Mouse (Mus musculus) embryonic facial prominence, embryonic 10.5 days (tissue): ENCODE measurements around the gene Sptb. TPM values are rescaled to one million over a fixed set of nuclear protein-coding genes. Genes with fewer than 3 reads are reported as not detected.

ENCODE experiments used
- DNase-seq: peaks from one replicate; pipeline ENCODE4 v3.0.0-alpha.2; 2017; ENCODE audit warnings: low spot score
- H3K27ac ChIP-seq: fragments of 300-500 bp; sonication (generic); replicated peaks from 2 replicates; pipeline ENCODE4 v1.5.1; 2016; ENCODE audit warnings: mild to moderate bottlenecking
- H3K27me3 ChIP-seq: fragments of 300-500 bp; sonication (generic); replicated peaks from 2 replicates; pipeline ENCODE4 v1.6.1; 2016; ENCODE audit warnings: low read depth, mild to moderate bottlenecking; ENCODE audit not compliant: poor library complexity, severe bottlenecking
- H3K36me3 ChIP-seq: fragments of 300-500 bp; sonication (generic); replicated peaks from 2 replicates; pipeline ENCODE4 v1.6.1; 2016; ENCODE audit warnings: mild to moderate bottlenecking, moderate library complexity
- H3K4me1 ChIP-seq: fragments of 300-500 bp; sonication (generic); 2 replicates; pipeline ENCODE4 v1.6.1; 2016
- H3K4me3 ChIP-seq: fragments of 300-500 bp; sonication (generic); 2 replicates; pipeline ENCODE4 v1.5.1; 2016; ENCODE audit warnings: mild to moderate bottlenecking, moderate library complexity
- H3K9me3 ChIP-seq: fragments of 300-500 bp; sonication (generic); 2 replicates; pipeline ENCODE4 v1.6.1; 2016; ENCODE audit warnings: mild to moderate bottlenecking
- WGBS: fragments of 180-500 bp; shearing (Covaris S2); methylation state at CpG from one replicate; pipeline ENCODE4 v1.1.7; 2016; 5-methylcytosine and 5-hydroxymethylcytosine counted together
- polyA plus RNA-seq: library from polyadenylated mRNA; unstranded; fragments of >200 nt; fragmentation: Nextera tagmentation; extraction: Ambion mirVana; gene quantifications from 2 replicates; pipeline ENCODE4 v1.2.1, GENCODE M21; 2016

Gene Sptb
- polyA plus RNA-seq, 1 experiment from 2014 or later: 4.5 TPM

GRCm38 (mm10) chr12:76695773-76696172, 14.6 kb downstream of the Sptb start:
- Histone ChIP-seq H3K4me3 (no peak overlapping the region), H3K27ac (no peak overlapping the region; the same call in 1 of the 2 replicates), H3K27me3 (no peaks in the 10 kb centered on the region), H3K9me3 (no peaks in the 10 kb centered on the region), H3K36me3 (no peaks in the 10 kb centered on the region), H3K4me1 (peaks cover 9% of the 10 kb centered on the region)
- WGBS: 70% methylated on average over 5 of the region's 5 CpGs
- DNase-seq: no peak

DNA sequence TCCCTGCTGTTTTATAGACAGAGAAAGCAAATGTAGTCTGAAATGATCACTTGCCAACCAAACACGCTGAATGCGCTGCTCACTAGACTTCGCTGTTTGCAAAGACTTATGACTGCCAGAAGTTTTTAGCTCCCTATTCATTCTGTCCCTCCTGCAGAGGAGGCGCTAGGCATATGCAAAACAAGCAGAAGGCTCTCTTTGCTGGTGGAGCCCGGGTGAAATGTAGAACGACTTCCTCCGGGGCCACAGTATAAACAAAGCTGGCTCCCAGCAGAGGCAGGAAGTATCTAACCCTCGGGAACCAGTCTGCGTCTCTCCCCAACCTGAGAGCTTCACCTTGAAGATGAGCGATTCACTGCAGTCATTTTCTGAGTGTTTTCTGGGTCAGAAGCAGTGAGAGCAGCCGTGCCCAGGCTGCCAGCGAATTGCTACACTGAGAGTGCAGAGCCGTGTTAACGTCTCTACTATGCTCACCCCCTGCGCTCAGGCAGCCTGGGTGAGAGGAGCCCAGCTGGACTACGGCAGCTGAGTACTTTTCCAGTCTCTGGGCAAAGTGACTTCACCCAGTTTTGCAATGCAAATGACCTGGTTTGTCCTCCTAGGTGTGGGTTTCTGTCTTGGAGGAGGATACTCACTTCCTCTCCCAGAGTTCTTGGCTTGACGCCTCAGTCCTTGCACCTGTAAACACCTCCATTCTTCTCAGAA, 15.4 kb downstream of the Sptb start:
- Histone ChIP-seq H3K27me3 (no peaks in the 10 kb centered on the region), H3K4me3 (peak overlapping the region; percentile 51), H3K4me1 (peaks cover 9% of the 10 kb centered on the region), H3K36me3 (no peaks in the 10 kb centered on the region), H3K9me3 (no peaks in the 10 kb centered on the region), H3K27ac (peak overlapping the region; percentile 51; the same call in 1 of the 2 replicates)
- 5% methylated on average over 17 of the region's 17 CpGs for WGBS
- peak; percentile 32 for DNase-seq

- no peaks in the 10 kb centered on the region for H3K27me3 ChIP-seq
- H3K4me3 ChIP-seq: no peak overlapping the region
- peaks cover 12% of the 10 kb centered on the region; the same call in 1 of the 2 replicates for H3K4me1 ChIP-seq
- H3K36me3 ChIP-seq: no peaks in the 10 kb centered on the region
- no peaks in the 10 kb centered on the region for H3K9me3 ChIP-seq
- DNase-seq: no peak
- WGBS: 82% methylated on average over 10 of the region's 10 CpGs
- no peak overlapping the region for H3K27ac ChIP-seq
Measured at GRCm38 (mm10) chr12:76687498-76688200, 22.7 kb downstream of the Sptb start.

GRCm38 (mm10) chr12:76685647-76686046, 24.7 kb downstream of the Sptb start:
- DNase-seq: no peak
- no peaks in the 10 kb centered on the region for H3K9me3 ChIP-seq
- H3K27ac ChIP-seq: no peak overlapping the region
- no peaks in the 10 kb centered on the region for H3K27me3 ChIP-seq
- no peaks in the 10 kb centered on the region for H3K36me3 ChIP-seq
- 92% methylated on average over 3 of the region's 3 CpGs for WGBS
- no peak overlapping the region for H3K4me3 ChIP-seq
- peaks cover 12% of the 10 kb centered on the region; the same call in 1 of the 2 replicates for H3K4me1 ChIP-seq

- Histone ChIP-seq H3K9me3 (no peaks in the 10 kb centered on the region), H3K4me1 (peaks cover 8% of the 10 kb centered on the region; the same call in 1 of the 2 replicates), H3K4me3 (no peak overlapping the region), H3K27me3 (no peaks in the 10 kb centered on the region), H3K36me3 (no peaks in the 10 kb centered on the region), H3K27ac (no peak overlapping the region; the same call in 1 of the 2 replicates)
- 59% methylated on average over 6 of the region's 6 CpGs for WGBS
- DNase-seq: no peak
Measured at GRCm38 (mm10) chr12:76684493-76684892, 25.9 kb downstream of the Sptb start.

GRCm38 (mm10) chr12:76681937-76682336, 28.4 kb downstream of the Sptb start:
- Histone ChIP-seq H3K27ac (no peak overlapping the region), H3K27me3 (no peaks in the 10 kb centered on the region), H3K4me3 (no peak overlapping the region), H3K4me1 (peaks cover 9% of the 10 kb centered on the region; the same call in 1 of the 2 replicates), H3K36me3 (no peaks in the 10 kb centered on the region), H3K9me3 (no peaks in the 10 kb centered on the region)
- DNase-seq: no peak

GRCm38 (mm10) chr12:76677068-76677467, 33.3 kb downstream of the Sptb start:
- Histone ChIP-seq H3K27me3 (0 out of 2 replicates have a peak, but pooled peaks cover 5% of the 10 kb centered on the region), H3K36me3 (no peaks in the 10 kb centered on the region), H3K4me3 (no peak overlapping the region), H3K9me3 (no peaks in the 10 kb centered on the region), H3K4me1 (peaks cover 33% of the 10 kb centered on the region), H3K27ac (no peak overlapping the region)
- no peak for DNase-seq
- WGBS: 79% methylated on average over 7 of the region's 7 CpGs

DNA sequence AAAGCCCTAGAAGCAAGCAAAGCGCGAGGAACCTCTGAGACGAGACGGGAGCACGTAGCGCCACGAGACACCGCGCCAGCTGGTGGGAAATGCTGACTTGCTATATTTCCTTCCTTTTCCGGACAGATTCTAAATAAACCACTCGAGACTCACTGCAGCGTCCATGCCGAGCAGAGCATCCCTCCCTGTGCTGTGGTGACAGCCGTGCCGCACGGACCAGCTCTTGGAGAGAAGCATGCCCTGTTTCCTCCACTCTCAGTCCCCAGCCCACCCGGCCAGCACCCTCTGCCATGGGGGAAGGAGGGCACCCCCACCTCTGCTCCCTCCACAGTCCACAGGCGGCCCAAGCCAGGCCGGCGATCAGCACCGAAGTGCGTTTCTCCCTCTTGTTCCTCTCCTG, 33.9 kb downstream of the Sptb start:
- no peak overlapping the region for H3K4me3 ChIP-seq
- 0 out of 2 replicates have a peak, but pooled peaks cover 5% of the 10 kb centered on the region for H3K27me3 ChIP-seq
- no peaks in the 10 kb centered on the region for H3K36me3 ChIP-seq
- H3K4me1 ChIP-seq: peaks cover 38% of the 10 kb centered on the region
- H3K9me3 ChIP-seq: no peaks in the 10 kb centered on the region
- H3K27ac ChIP-seq: peak overlapping the region; percentile 63; the same call in 1 of the 2 replicates
- WGBS: 87% methylated on average over 22 of the region's 22 CpGs
- no peak for DNase-seq

- Histone ChIP-seq H3K27me3 (0 out of 2 replicates have a peak, but pooled peaks cover 5% of the 10 kb centered on the region), H3K4me3 (no peak overlapping the region), H3K27ac (peak overlapping the region; percentile 63), H3K4me1 (peaks cover 49% of the 10 kb centered on the region), H3K9me3 (no peaks in the 10 kb centered on the region), H3K36me3 (no peaks in the 10 kb centered on the region)
- DNase-seq: no peak
- 66% methylated on average over 5 of the region's 5 CpGs for WGBS
Measured at GRCm38 (mm10) chr12:76675364-76675763, 35.0 kb downstream of the Sptb start.

DNA sequence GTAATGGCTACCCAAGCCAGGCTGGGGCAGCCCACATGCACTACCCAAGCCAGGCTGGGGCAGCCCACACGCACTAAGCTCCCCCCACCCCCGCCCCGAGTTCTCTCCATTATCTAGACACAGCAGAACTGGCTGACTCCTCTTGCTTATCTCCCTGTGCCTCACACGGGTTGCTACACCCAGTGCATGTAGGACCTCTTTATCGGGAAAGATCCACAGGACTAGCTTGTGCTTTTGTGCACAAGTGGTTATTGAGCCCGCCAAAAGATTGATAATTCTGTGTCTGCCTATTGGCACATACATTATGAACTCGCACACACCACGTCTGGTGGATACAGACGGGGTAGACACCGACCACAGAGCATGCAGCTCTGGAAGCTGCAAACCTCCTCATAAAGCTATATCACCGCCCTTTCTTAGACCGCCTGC, 36.5 kb downstream of the Sptb start:
- Histone ChIP-seq H3K9me3 (no peaks in the 10 kb centered on the region), H3K27me3 (0 out of 2 replicates have a peak, but pooled peaks cover 5% of the 10 kb centered on the region), H3K36me3 (no peaks in the 10 kb centered on the region), H3K4me1 (peaks cover 63% of the 10 kb centered on the region), H3K27ac (no peak overlapping the region), H3K4me3 (no peak overlapping the region)
- 81% methylated on average over 12 of the region's 12 CpGs for WGBS
- no peak for DNase-seq

DNA sequence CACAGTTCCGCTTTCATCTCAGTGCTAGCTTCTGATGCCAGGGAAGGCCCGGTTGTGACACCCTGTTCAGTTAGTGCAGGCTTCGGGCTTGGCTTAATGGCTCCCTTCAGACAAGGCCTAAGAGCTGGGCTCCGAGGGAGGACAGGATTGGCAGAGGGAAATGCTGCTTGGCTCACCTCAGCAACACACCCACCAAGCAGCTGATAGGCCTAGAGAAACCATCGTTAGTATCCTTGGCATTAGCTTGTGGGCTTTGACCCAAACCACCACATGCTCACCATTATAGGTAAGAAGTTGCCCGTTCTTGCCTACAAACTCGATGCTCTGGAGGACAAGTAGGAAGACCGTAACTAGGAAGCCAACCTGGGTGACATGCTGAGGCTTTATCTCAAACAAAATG, 38.3 kb downstream of the Sptb start:
- Histone ChIP-seq H3K4me3 (no peak overlapping the region), H3K4me1 (peaks cover 70% of the 10 kb centered on the region), H3K27ac (peak overlapping the region; percentile 31; the same call in 1 of the 2 replicates), H3K27me3 (0 out of 2 replicates have a peak, but pooled peaks cover 5% of the 10 kb centered on the region), H3K9me3 (no peaks in the 10 kb centered on the region), H3K36me3 (no peaks in the 10 kb centered on the region)
- DNase-seq: no peak
- 84% methylated on average over 8 of the region's 8 CpGs for whole genome bisulfite sequencing

DNA sequence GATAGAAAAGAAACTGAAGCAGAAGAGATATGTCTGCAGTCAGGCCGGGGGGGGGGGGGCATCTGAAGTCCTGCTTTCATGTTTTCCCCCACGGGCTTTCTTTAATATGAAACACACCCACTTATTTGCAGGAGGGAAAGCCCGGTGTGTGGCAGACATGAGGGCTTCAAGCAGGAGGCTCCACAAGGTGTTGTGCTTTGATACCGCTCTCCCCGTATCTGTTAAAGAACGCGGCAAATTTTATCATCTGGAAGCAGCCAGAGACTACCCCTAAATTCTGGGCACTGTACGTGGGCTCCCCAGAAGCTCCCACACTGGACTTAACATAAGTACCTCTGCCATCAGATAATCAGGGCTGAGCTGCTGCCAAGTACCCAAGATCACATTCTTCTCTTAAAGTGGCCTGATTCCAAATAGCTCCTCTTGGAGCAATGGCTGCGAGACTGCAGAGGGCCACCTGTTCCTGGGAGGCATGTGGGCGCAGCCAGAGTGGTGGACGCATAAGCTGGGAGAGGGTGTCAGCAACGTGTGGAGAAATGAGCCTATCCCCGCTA, 39.7 kb downstream of the Sptb start:
- no peak for DNase-seq
- WGBS: 56% methylated on average over 13 of the region's 13 CpGs
- Histone ChIP-seq H3K27me3 (0 out of 2 replicates have a peak, but pooled peaks cover 5% of the 10 kb centered on the region), H3K4me1 (peaks cover 60% of the 10 kb centered on the region), H3K27ac (peak overlapping the region; percentile 31), H3K4me3 (no peak overlapping the region), H3K36me3 (no peaks in the 10 kb centered on the region), H3K9me3 (no peaks in the 10 kb centered on the region)
